Mouse (Mus musculus) testis, adult 2 months (tissue): ENCODE measurements around the gene Pfkfb3. TPM values are rescaled to one million over a fixed set of nuclear protein-coding genes. Genes with fewer than 3 reads are reported as not detected.

ENCODE experiments used
- H3K27ac ChIP-seq: fragments of 200-500 bp; 2 replicates; pipeline ENCODE4 v1.5.1; 2012; ENCODE audit warnings: low read depth, low read length; ENCODE audit not compliant: control insufficient read depth, insufficient read depth
- H3K27me3 ChIP-seq: fragments of 200-500 bp; 2 replicates; pipeline ENCODE4 v1.6.1; 2012; ENCODE audit warnings: mild to moderate bottlenecking, low read length, moderate library complexity; ENCODE audit not compliant: control insufficient read depth, insufficient read depth
- H3K36me3 ChIP-seq: fragments of 200-500 bp; 2 replicates; pipeline ENCODE4 v1.6.1; 2012; ENCODE audit warnings: mild to moderate bottlenecking, low read length; ENCODE audit not compliant: control insufficient read depth, insufficient read depth
- H3K4me1 ChIP-seq: fragments of 200-500 bp; 2 replicates; pipeline ENCODE4 v1.6.1; 2012; ENCODE audit warnings: low read length; ENCODE audit not compliant: control insufficient read depth, insufficient read depth
- H3K4me3 ChIP-seq: fragments of 200-500 bp; 2 replicates; pipeline ENCODE4 v1.5.1; 2012; ENCODE audit warnings: low read depth, mild to moderate bottlenecking, low read length, moderate library complexity, mixed read lengths; ENCODE audit not compliant: control insufficient read depth
- CTCF ChIP-seq: fragments of 200-500 bp; IDR thresholded peaks from 2 replicates; pipeline ENCODE4 v1.5.1; 2012; ENCODE audit warnings: low read depth, mild to moderate bottlenecking, inconsistent platforms, low read length, moderate library complexity; ENCODE audit not compliant: control insufficient read depth, insufficient read depth, insufficient replicate concordance
- POLR2A ChIP-seq: fragments of 200-500 bp; IDR thresholded peaks from 2 replicates; pipeline ENCODE4 v1.6.1; 2012; ENCODE audit warnings: low read depth, mild to moderate bottlenecking, inconsistent platforms, low read length, moderate library complexity; ENCODE audit not compliant: control insufficient read depth
- polyA plus RNA-seq: library from polyadenylated mRNA; depleted of rRNA; stranded (reverse); fragments of >200 nt; gene quantifications from 2 replicates; pipeline ENCODE4 v1.2.3, GENCODE M21; 2012

Gene Pfkfb3
- polyA plus RNA-seq, 1 experiment, result 43.5 TPM

- H3K4me1 ChIP-seq, result no peaks in the 10 kb centered on the region
- no peaks in the 10 kb centered on the region for H3K36me3 ChIP-seq
- no peak overlapping the region for H3K27ac ChIP-seq
- no peak for TF ChIP-seq CTCF
- TF ChIP-seq POLR2A, result no peak
- H3K27me3 ChIP-seq, result no peaks in the 10 kb centered on the region
- no peak overlapping the region for H3K4me3 ChIP-seq
Measured at GRCm38 (mm10) chr2:11458494-11458893, 95.4 kb downstream of the Pfkfb3 start.

DNA sequence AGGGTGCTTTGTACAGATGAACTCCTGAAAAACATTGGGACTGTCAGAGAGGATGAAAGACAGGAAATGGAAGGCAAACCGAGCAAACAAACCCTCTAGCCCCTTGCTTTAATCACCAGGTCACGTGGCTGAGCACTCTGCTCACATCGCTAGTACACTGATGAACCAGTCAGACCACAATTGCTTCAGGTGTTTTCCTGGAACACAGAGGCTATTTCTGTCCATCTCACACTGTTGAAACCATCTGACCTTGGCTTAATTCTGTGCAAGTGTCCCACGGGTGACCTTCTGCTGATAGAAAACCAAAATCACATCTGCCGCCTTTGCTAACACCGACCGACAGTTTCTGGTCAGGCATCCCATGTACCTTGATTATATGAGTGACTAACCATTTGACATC is 96.0 kb downstream of the Pfkfb3 start:
- Histone ChIP-seq H3K4me1 (no peaks in the 10 kb centered on the region), H3K27me3 (no peaks in the 10 kb centered on the region), H3K36me3 (no peaks in the 10 kb centered on the region), H3K27ac (no peak overlapping the region), H3K4me3 (no peak overlapping the region)
- TF ChIP-seq POLR2A (no peak), CTCF (no peak)

GRCm38 (mm10) chr2:11448711-11449110 is 105.2 kb downstream of the Pfkfb3 start:
- Histone ChIP-seq H3K4me3 (no peak overlapping the region), H3K27ac (no peak overlapping the region), H3K36me3 (no peaks in the 10 kb centered on the region), H3K27me3 (no peaks in the 10 kb centered on the region), H3K4me1 (no peaks in the 10 kb centered on the region)
- TF ChIP-seq POLR2A (no peak), CTCF (no peak)

- TF ChIP-seq CTCF, result no peak
- no peak overlapping the region for H3K27ac ChIP-seq
- H3K36me3 ChIP-seq, result no peaks in the 10 kb centered on the region
- no peak overlapping the region for H3K4me3 ChIP-seq
- no peaks in the 10 kb centered on the region for H3K27me3 ChIP-seq
- no peaks in the 10 kb centered on the region for H3K4me1 ChIP-seq
Measured at GRCm38 (mm10) chr2:11447865-11448264, 106.0 kb downstream of the Pfkfb3 start.

GRCm38 (mm10) chr2:11445722-11446121 is 108.2 kb downstream of the Pfkfb3 start:
- H3K27ac ChIP-seq, result no peak overlapping the region

GRCm38 (mm10) chr2:11441864-11442263 is 112.0 kb downstream of the Pfkfb3 start:
- H3K4me3 ChIP-seq, result no peak overlapping the region
- H3K36me3 ChIP-seq, result no peaks in the 10 kb centered on the region

More at GRCm38 (mm10) chr2:11445722-11446121, 108.2 kb downstream of the Pfkfb3 start:
- TF ChIP-seq CTCF, result no peak
- TF ChIP-seq POLR2A, result no peak
- no peaks in the 10 kb centered on the region for H3K27me3 ChIP-seq
- H3K4me3 ChIP-seq, result no peak overlapping the region
- H3K36me3 ChIP-seq, result no peaks in the 10 kb centered on the region
- no peaks in the 10 kb centered on the region for H3K4me1 ChIP-seq

DNA sequence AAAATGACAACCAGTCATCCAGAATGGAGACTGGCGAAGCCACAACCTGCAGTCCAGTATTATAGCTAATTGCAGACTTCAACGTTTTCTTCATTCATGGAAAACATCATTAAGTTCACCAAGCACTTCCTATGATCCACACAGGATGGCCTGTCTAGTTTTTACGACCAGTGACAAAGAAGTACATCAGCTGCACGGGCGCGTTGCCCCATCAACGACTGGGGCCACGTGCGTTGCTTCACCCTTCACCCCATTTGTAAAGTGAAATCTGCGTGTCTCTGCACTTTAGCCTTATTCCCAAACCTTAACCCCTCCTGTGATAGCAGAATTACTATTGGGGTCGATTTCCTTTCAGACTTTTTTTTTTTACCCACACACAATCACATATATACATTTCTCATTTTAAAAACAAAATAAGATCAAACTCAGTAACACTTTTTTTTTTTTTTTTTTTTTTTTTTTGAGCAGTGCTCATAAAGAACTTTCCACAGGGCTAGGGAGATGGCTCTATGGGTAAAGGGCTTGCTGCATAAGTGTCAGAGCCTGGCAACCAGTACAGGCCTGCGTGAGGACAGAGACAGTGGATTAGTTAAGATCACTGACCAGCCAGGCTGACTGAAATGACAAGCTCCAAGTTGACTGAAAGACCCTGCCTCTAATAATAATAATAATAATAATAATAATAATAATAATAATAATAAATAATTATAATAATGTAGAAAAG is 115.5 kb downstream of the Pfkfb3 start:
- Histone ChIP-seq H3K4me1 (no peaks in the 10 kb centered on the region), H3K4me3 (no peak overlapping the region), H3K27ac (no peak overlapping the region), H3K27me3 (no peaks in the 10 kb centered on the region), H3K36me3 (no peaks in the 10 kb centered on the region)
- TF ChIP-seq POLR2A, result no peak
- no peak for TF ChIP-seq CTCF

More at GRCm38 (mm10) chr2:11441864-11442263, 112.0 kb downstream of the Pfkfb3 start:
- Histone ChIP-seq H3K4me1 (no peaks in the 10 kb centered on the region), H3K27ac (no peak overlapping the region), H3K27me3 (no peaks in the 10 kb centered on the region)
- TF ChIP-seq POLR2A (no peak), CTCF (no peak)

- H3K27me3 ChIP-seq, result no peaks in the 10 kb centered on the region
- no peaks in the 10 kb centered on the region for H3K36me3 ChIP-seq
- H3K27ac ChIP-seq, result no peak overlapping the region
- no peaks in the 10 kb centered on the region for H3K4me1 ChIP-seq
- TF ChIP-seq CTCF, result no peak
- no peak for TF ChIP-seq POLR2A
- H3K4me3 ChIP-seq, result no peak overlapping the region
Measured at GRCm38 (mm10) chr2:11436353-11436752, 117.5 kb downstream of the Pfkfb3 start.
